Mouse (Mus musculus) liver, adult 2 months (tissue): ENCODE data around the gene Gm20388.

ENCODE experiments used
- CTCF ChIP-seq: fragments of 200-500 bp; IDR thresholded peaks from 2 replicates; pipeline ENCODE4 v1.5.1; 2011; ENCODE audit warnings: low read depth, low read length, control low read depth
- POLR2A ChIP-seq: fragments of 200-500 bp; IDR thresholded peaks from 2 replicates; pipeline ENCODE4 v1.6.1; 2011; ENCODE audit warnings: low read length, control low read depth; ENCODE audit not compliant: insufficient read depth; ENCODE audit errors: extremely low read depth

- no peak for TF ChIP-seq POLR2A
- TF ChIP-seq CTCF: no peak
Observed at GRCm38 (mm10) chr8:122678896-122679210, 2768.2 kb downstream of the Gm20388 start.
